8 mouse cellular contexts compared by ENCODE assay signal in the genomic region with DNA sequence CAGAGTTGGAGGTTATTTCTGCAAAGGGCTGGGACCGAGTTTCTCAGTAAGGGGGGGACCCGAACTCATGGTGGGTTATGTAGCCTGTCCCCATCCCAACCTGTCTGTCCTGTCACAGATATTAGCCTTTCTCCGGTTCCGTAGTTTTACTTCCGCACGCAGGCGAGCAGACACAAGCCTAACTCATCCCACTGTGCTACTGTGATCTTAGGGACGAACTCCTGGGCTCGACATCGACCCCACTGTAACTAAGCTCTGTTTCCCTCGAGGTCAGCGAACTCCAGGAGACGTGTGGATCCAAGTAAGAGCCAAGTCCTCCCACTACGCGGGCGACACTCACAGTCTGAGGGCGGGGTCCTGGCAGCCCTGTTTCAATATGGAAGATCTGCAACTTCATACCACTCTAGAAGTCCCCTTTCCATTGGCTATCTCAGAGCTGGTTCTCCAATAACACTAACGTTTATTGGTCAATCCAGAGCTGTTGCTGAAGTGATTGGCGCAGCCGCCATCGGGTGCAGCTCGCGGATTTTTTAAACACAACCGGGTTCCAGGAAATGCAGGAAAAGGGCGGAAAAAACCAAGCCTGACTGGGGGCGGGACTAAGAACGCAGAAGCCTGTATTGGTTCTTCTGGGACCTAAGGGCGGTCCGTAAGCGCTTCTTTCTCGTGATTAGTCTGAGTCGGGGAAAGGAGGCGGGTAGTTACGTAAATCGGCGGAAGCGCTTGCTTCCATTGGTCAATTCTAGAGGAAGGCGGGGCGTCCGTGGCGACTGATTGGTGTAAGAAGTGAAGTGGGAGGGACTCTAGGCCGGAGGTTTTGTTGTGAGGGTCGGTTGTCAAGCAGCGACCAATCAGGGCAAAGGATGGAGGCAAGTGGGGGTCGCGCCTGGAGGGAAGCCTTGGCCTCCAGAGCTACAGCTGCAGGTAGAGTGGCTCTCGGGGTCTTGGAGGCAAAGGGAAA. TPM values are rescaled to one million over a fixed set of nuclear protein-coding genes. Genes with fewer than 3 reads are reported as not detected.
A peak's percentile ranks its signal among the peaks of the same experiment; 100 is the strongest.
DNase-seq lines count a peak whose midpoint lies in the region; ATAC-seq lines count a peak whose summit lies in the region.

TSS of gene Katnb1 (plus strand) at position 806 of the 961 bp plus-strand sequence.

- WGBS in forebrain, embryonic 14.5 days: under 1% methylated on average over 47 of the region's 47 CpGs
- under 1% methylated on average over 47 of the region's 47 CpGs for WGBS in neural tube, embryonic 15.5 days

- no peaks in the 10 kb centered on the region for H3K9me3 ChIP-seq in forebrain, embryonic 14.5 days (replicated peaks; ENCODE audit: control insufficient read depth, low read length)
- H3K9me3 ChIP-seq in neural tube, embryonic 15.5 days (replicated peaks): no peaks in the 10 kb centered on the region

- peak; percentile 100 for DNase-seq in ES-CJ7 (ENCODE audit: low read depth, low spot score)
- DNase-seq in cerebellum, adult 11 months: peak; percentile 99
- peak; percentile 100 for DNase-seq in forebrain, embryonic 14.5 days (ENCODE audit: low spot score)
- DNase-seq in heart, postnatal 14 days: peak; percentile 95
- DNase-seq in layer of hippocampus, adult 11-12 months (ENCODE audit: low spot score): peak; percentile 100
- peak; percentile 100 for DNase-seq in lung, adult 18-20 months
- peak; percentile 99 for DNase-seq in testis, postnatal 14 days (ENCODE audit: low spot score)

- no peaks in the 10 kb centered on the region for H3K27me3 ChIP-seq in forebrain, embryonic 14.5 days (replicated peaks; ENCODE audit: control insufficient read depth, insufficient read depth, low read length)
- H3K27me3 ChIP-seq in neural tube, embryonic 15.5 days (replicated peaks): no peaks in the 10 kb centered on the region

- intact Hi-C loops in heart, postnatal 14 days (cut with DNase I): no loop called here

- peak within 1 kb of the TSS; percentile 82 for H3K4me3 ChIP-seq in forebrain, embryonic 14.5 days (ENCODE audit: low read depth, low read length)
- H3K4me3 ChIP-seq in neural tube, embryonic 15.5 days (replicated peaks): peak within 1 kb of the TSS; percentile 82

- ATAC-seq in forebrain, embryonic 14.5 days: peak; percentile 98
- ATAC-seq in neural tube, embryonic 15.5 days (ENCODE audit: low FRiP score): peak; percentile 97

- peak within 1 kb of the TSS; percentile 84 for H3K9ac ChIP-seq in forebrain, embryonic 14.5 days (ENCODE audit: low read length)
- peak within 1 kb of the TSS; percentile 79 for H3K9ac ChIP-seq in neural tube, embryonic 15.5 days (replicated peaks)

- peak within 1 kb of the TSS; percentile 41; the same call in 1 of the 2 replicates for H3K27ac ChIP-seq in forebrain, embryonic 14.5 days (ENCODE audit: low read depth, low read length)
- H3K27ac ChIP-seq in neural tube, embryonic 15.5 days (replicated peaks): peak within 1 kb of the TSS; percentile 84

- peaks cover 10% of the 10 kb centered on the region for H3K4me1 ChIP-seq in forebrain, embryonic 14.5 days (ENCODE audit: control insufficient read depth, insufficient read depth, low read length)
- peaks cover 28% of the 10 kb centered on the region for H3K4me1 ChIP-seq in neural tube, embryonic 15.5 days

- peak within 1 kb of the TSS; percentile 64 for H3K4me2 ChIP-seq in forebrain, embryonic 14.5 days (ENCODE audit: low read length)
- peak within 1 kb of the TSS; percentile 95 for H3K4me2 ChIP-seq in neural tube, embryonic 15.5 days

- peaks cover 23% of the 10 kb centered on the region for H3K36me3 ChIP-seq in forebrain, embryonic 14.5 days (ENCODE audit: control insufficient read depth, insufficient read depth, low read length)
- peaks cover 22% of the 10 kb centered on the region for H3K36me3 ChIP-seq in neural tube, embryonic 15.5 days

RNA-seq across cellular contexts. Expression of gene Katnb1, which starts in this region (rescaled TPM):
- polyA plus RNA-seq in forebrain, embryonic 14.5 days (2014; fragmentation: Nextera tagmentation; extraction: Ambion mirVana): 26.2 and 37.0 TPM in 2 replicates
- 1 to 10 TPM; 7.8 to 8.1 TPM for total RNA-seq in heart, postnatal 14 days (2021)
- polyA plus RNA-seq in neural tube, embryonic 15.5 days (2015; fragmentation: Nextera tagmentation; extraction: Ambion mirVana): 41.5 and 43.3 TPM in 2 replicates

Comparison
In these comparisons a context has a peak if more than half of its experiments do, and no peak if none do; other contexts are left out.
1. Peak in every context shown above with its lines: DNase-seq, ATAC-seq, H3K4me3 ChIP-seq and H3K27ac ChIP-seq.